Mouse (Mus musculus) adrenal gland, postnatal 4 days (tissue): ENCODE measurements around the gene Dpf3. TPM values are rescaled to one million over a fixed set of nuclear protein-coding genes. Genes with fewer than 3 reads are reported as not detected.

Source experiments
- DNase-seq, 2 experiments: peaks; one replicate each; pipeline ENCODE4 v3.0.0; 2021 to 2022; ENCODE audit warnings: low spot score in 2 of 2, mixed read lengths in 2 of 2
- long read RNA-seq, 2 experiments: library from polyadenylated mRNA; stranded (forward); transcript quantifications; one replicate each; pipeline ENCODE4 v2.0.0; 2021
- total RNA-seq, 2 experiments: library from RNA; stranded (reverse); gene quantifications; 2 replicates each; pipeline ENCODE4 v1.2.3; 2021

Dpf3 gene
- 10 to 100 TPM in 1 of 2 experiments, 1 to 10 TPM in 1; 9.4 to 10.5 TPM for total RNA-seq
- long read RNA-seq, experiment 1, partial matches to known transcripts: 1 of 2 reads
- long read RNA-seq, experiment 1, other reads (novel, unspliced or antisense): 1 of 2 reads
- long read RNA-seq, experiment 2, partial matches to known transcripts: 0 of 3 reads
- long read RNA-seq, experiment 2, other reads (novel, unspliced or antisense): 3 of 3 reads

DNA sequence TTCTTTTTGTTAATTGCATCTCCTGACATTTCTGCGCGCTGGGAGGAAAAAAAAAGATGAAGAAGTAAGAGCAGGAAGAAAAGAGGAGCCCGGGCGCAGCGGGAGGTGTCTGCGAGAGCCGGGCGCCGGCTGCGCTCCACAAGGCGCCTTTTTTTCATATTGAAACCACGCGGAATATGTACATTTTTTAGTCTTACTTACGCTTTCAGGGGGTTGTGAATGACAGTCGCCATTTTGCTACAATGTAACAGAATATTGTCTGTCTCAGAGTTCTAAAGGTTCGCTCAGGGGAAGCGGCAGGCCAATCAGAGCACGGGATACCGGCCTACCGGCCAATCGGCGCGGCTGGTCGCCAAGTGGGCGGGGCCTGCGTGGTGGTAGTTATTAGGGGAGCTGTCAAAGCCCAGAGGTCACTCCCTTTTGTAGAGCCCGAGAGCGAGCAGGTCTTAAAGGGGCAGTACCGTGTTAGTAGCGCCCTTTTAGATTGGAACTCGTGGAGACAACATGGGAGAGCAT is at the start of gene Dpf3:
Gene Dpf3, minus strand, starts transcription at position 241 of the 516 bp plus-strand sequence.
- DNase-seq: peak; percentile 95 to 99

DNA sequence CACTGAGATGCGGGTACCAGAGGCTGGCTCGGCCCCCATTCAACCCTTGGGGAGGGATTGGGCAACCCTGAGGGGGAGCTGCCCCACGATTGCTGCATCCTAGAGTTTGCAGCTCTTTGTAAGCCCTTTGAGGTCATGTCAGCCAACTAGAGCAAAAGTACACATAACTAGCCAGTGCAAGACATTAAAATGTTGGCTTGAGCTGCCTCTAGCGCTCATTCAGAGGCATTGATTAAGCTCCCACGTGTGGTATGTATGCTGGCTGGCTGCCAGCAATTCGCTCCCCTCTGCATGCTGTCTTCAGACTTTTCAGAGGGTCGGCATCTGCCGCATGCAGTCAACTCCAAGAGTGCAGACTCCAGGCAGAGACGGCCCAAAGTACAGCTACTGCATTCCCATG is 48.5 kb upstream of the Dpf3 start:
- DNase-seq: no peak

GRCm38 (mm10) chr12:83535428-83535827 is 47.9 kb upstream of the Dpf3 start:
- no peak for DNase-seq

- no peak for DNase-seq
Observed at GRCm38 (mm10) chr12:83534190-83534589, 46.7 kb upstream of the Dpf3 start.

DNA sequence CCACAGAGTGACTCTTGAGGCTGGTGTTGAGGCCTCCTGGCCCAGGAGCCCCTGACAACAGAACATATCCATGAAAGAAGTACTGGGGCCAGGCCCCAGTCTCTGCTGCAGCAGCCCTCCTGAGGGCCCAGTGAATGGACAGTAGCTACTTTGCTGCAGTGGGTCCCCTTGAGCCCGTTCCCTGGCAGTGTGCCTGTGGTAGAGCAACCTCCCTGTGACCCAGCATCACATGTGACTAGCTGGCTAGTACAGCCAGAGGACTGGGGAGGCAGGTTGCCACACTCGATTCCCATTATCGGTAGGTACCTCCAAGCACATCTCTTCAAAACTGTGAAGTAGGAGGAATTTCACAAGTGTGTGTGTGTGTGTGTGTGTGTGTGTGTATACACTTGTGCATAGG is 45.5 kb upstream of the Dpf3 start:
- DNase-seq: no peak

DNA sequence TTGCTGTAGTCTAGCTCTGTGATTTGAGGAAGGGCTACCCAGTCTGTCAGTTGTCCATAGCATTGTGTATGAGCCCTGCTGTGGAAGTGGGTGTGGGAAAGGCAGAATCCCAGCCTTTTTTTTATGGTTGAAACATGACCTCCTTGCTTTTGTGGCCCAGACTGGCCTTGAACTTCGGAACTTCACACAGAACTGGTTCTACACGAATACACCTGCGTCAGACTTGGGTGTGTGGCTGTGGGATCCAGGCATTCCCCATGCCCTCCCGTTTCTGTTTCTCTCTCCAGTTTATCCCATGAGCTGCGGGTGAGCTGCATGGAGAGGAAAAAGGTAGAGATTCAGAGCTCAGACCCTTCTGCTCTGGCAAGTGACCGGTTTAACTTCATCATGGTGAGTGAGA is 44.5 kb upstream of the Dpf3 start:
- DNase-seq: no peak

DNA sequence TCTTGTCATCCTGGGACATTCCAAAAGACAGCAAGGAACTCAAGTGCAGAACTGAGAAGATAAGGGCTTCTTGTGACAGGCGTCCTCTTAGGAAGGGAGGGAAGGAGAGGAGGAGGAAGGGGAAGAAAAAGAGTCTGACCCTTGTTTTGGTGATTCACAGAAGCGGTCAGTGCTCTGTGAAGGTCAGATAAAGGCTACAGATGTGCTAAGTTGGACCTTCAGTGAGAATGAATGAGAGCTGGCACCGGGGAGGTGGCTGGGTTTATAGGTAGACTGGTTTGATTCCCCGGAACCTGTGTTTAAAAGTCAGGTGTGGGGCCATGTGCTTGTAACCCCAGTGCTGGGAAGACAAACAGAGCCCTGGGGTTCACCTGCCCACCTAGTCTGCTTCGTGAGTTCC is 41.1 kb upstream of the Dpf3 start:
- no peak for DNase-seq

DNA sequence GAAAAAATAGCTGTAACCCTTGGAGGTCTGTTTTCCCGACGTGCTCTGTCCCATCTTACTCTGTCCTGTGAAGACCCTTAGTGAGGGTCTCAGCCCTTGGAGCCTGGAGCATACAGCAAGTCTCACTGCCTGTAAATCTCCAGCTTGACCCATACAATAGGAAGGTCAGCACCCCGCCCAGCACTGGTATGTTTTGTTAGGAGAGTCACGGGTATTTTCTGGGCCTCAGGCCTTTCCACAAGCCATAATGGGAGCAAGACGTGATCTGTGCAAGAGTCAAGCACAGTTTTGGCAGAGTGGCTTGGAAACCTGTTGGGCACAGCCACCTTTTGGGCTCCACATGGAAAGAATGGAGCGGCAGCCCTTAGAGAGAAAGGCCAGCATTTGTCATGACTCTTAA is 40.3 kb upstream of the Dpf3 start:
- DNase-seq: no peak

- no peak for DNase-seq
Observed at GRCm38 (mm10) chr12:83525822-83526544, 38.5 kb upstream of the Dpf3 start.

- DNase-seq: no peak
Observed at GRCm38 (mm10) chr12:83524329-83524728, 36.8 kb upstream of the Dpf3 start.

GRCm38 (mm10) chr12:83523892-83524291 is 36.4 kb upstream of the Dpf3 start:
- no peak for DNase-seq

- DNase-seq: no peak
Observed at GRCm38 (mm10) chr12:83523056-83523455, 35.5 kb upstream of the Dpf3 start.

GRCm38 (mm10) chr12:83521083-83521482 is 33.6 kb upstream of the Dpf3 start:
- no peak for DNase-seq

DNA sequence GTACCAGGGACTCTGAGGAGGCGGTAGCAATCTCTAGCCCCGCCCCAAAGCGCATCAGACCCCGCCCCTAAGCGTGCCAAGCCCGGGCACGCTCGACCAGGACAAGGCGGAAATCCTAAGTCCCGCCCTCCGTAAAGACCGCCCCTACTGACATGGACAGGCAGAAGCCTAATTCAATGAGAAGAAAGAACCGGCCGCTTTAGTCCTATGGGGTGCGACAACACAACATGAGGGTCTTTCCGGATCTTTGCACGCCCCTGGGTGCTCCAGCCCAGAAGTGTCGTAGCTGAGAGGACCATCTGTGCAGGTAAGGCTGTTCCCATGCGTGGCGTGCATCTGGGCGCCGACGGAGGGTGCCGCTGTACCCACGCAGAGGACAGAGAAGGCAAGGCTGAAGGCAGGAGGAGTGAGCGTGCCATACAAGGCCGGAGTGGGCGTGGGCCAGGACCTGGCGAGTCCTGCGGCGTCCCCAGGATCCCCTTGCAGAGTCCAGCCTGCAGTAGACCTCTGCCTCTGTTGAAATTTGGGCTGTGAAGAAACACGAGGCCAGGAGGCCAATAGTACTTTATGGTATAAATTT is 32.9 kb upstream of the Dpf3 start, which contains the start of gene Dcaf4:
Gene Dcaf4, plus strand, starts transcription at position 156 of the 580 bp plus-strand sequence.
- peak; percentile 90 to 96 for DNase-seq

DNA sequence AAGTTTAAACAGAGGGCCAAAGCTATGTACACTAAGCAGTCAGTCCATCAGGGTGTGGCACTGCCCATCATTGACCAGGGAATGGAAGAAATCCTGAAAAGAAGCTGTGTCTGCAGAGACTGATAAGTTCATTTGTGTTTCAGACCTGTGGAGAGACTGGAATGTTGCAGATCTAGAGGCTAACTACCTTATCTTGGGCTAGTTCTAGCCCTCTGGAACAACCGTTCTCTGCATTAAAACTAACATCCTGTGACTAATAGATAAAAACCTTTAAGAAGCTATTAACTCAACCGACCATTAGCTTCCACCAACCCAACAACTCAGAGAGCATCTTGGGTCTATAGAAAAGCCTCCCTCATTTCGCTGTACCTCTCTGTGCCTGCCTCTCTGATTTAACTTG is 30.1 kb upstream of the Dpf3 start:
- no peak for DNase-seq

- DNase-seq: no peak
Observed at GRCm38 (mm10) chr12:83514216-83514615, 26.7 kb upstream of the Dpf3 start.

- DNase-seq: no peak
Observed at GRCm38 (mm10) chr12:83513185-83513584, 25.7 kb upstream of the Dpf3 start.

GRCm38 (mm10) chr12:83512783-83513182 is 25.3 kb upstream of the Dpf3 start:
- DNase-seq: no peak

DNA sequence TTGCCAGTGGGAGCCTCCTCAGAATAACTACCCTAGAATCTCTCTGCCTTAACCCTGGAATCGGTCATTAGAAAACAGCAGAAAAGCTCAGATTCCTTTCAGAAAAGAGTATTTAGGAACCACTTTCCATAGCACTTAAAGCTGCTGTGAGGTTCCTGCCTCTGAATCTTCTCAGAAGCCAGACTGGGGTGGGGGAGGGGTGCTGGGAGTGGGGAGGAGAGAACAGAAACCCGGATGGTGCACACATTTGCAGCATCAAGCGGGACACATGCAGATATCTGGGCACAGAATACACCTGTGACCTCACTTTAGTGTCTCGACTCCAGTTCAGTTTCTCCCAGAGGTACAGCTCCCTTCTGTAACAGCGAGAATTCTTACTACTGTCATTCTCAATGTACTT is 23.1 kb upstream of the Dpf3 start:
- no peak for DNase-seq

DNA sequence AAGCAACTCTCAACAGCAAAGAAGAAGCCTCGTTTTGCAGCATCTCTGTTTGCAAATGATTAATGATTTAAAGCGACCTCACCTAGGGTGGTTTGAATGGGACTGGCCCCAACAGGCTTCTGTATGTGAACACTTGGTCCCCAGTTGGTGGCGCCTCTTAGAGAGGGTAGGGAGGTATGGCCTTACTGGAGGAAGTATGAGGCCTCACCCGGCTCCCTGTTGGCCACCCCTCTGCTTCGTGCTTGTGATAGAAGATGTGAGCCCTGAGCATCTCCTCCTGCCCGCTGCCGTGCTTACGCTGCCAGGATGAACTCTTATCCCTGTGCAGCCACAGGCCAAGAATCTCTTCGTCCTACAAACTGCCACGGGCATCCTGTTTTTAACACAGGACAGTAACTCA is 19.0 kb upstream of the Dpf3 start:
- no peak for DNase-seq

GRCm38 (mm10) chr12:83502190-83502589 is 14.7 kb upstream of the Dpf3 start:
- DNase-seq: peak in 1 of 2 experiments; percentile 36

GRCm38 (mm10) chr12:83499256-83499655 is 11.7 kb upstream of the Dpf3 start:
- DNase-seq: no peak
